In genomic region chr16:92883821-92884272, GRCm38 (mm10) we compare ENCODE assay signal across 10 mouse cellular contexts. TPM values are rescaled to one million over a fixed set of nuclear protein-coding genes. Genes with fewer than 3 reads are reported as not detected.
DNase-seq lines count a peak whose midpoint lies in the region; ATAC-seq and TF ChIP-seq lines count a peak whose summit lies in the region.
"Had no signal": no experiment of that assay in that cellular context is flagged by ENCODE, and none has a peak within 500 bp of the region (broad histone marks: within the 10 kb centered on the region; RNA-seq: fewer than 3 reads in every experiment).

No protein-coding gene starts in this region.

- DNase-seq in kidney, postnatal 36 days: peak; percentile 8 to 14
- DNase-seq in kidney, adult 18-20 months: no peak
- peak; percentile 66 for DNase-seq in embryo, embryonic 10.5 days (ENCODE audit: low spot score)
- DNase-seq in spleen, postnatal 10 days (ENCODE audit: low spot score in 2 of 2): peak; percentile 46 to 69
- DNase-seq in MN1 (ENCODE audit: low spot score): no peak
- DNase-seq in gastrocnemius, adult 2 months: no peak
- DNase-seq in urinary bladder, adult 2 months (ENCODE audit: low spot score): no peak
- DNase-seq: right cerebral cortex, postnatal 4 days had no signal

- peak; percentile 85 to 95 for ATAC-seq in hematopoietic stem cell, adult 5-6 weeks (replicated peaks in 1 of 2; ENCODE audit: insufficient read depth in 1 of 2, low FRiP score in 2 of 2, low TSS enrichment in 1 of 2, low read depth in 1 of 2, poor library complexity in 2 of 2, severe bottlenecking in 2 of 2)
- ATAC-seq: Patski had no signal

- intact Hi-C loops in gastrocnemius, adult 2 months (cut with DNase I): no loop called here

- H3K27ac ChIP-seq in gastrocnemius, adult 2 months: no peak overlapping the region

- no peak overlapping the region for H3K4me3 ChIP-seq in gastrocnemius, adult 2 months

- no peak for TF ChIP-seq CTCF in gastrocnemius, adult 2 months (IDR thresholded peaks at IDR 0.05)

RNA-seq across cellular contexts. Expression of gene Runx1, which starts 57.9 kb away (rescaled TPM):
- 47.3 and 66.9 TPM in 2 replicates for total RNA-seq in hematopoietic stem cell, adult 5-6 weeks (2017)
- 1 to 10 TPM; 2.2 to 4.0 TPM for total RNA-seq in gastrocnemius, adult 2 months (2021)
- 8.6 and 13.5 TPM in 2 replicates for polyA plus RNA-seq in urinary bladder, adult 2 months (2012; rRNA removed)

Comparison
In these comparisons a context has a peak if more than half of its experiments do, and no peak if none do; other contexts are left out.
1. DNase-seq: peak in kidney, postnatal 36 days (2 of 2), embryo, embryonic 10.5 days (single experiment) and spleen, postnatal 10 days (2 of 2); none in kidney, adult 18-20 months (single experiment), MN1 (single experiment), gastrocnemius, adult 2 months (single experiment) and urinary bladder, adult 2 months (single experiment).